Mouse (Mus musculus) midbrain, embryonic 16.5 days (tissue): ENCODE data around the gene Ube2d1. TPM values are rescaled to one million over a fixed set of nuclear protein-coding genes. Genes with fewer than 3 reads are reported as not detected.
A peak's percentile ranks its signal among the peaks of the same experiment; 100 is the strongest.

Source experiments
- ATAC-seq: fragments of 200-750 bp; cut with Nextera tagmentation; 2 replicates; pipeline ENCODE4 v1.8.0; 2017; ENCODE audit warnings: moderate TSS enrichment
- H3K27ac ChIP-seq: fragments of 300-500 bp; sonication (generic); 2 replicates; pipeline ENCODE4 v1.5.1; 2014; ENCODE audit warnings: mild to moderate bottlenecking, low read length, mixed read lengths
- H3K27me3 ChIP-seq: fragments of 300-500 bp; sonication (generic); 2 replicates; pipeline ENCODE4 v1.6.1; 2014; ENCODE audit warnings: low read depth, low read length, mixed read lengths; ENCODE audit not compliant: control insufficient read depth, insufficient read depth
- H3K36me3 ChIP-seq: fragments of 300-500 bp; sonication (generic); 2 replicates; pipeline ENCODE4 v1.6.1; 2014; ENCODE audit warnings: mild to moderate bottlenecking, low read length, moderate library complexity, mixed read lengths; ENCODE audit not compliant: control insufficient read depth, insufficient read depth
- H3K4me1 ChIP-seq: fragments of 300-500 bp; sonication (generic); 2 replicates; pipeline ENCODE4 v1.6.1; 2014; ENCODE audit warnings: mild to moderate bottlenecking, low read length, mixed read lengths; ENCODE audit not compliant: control insufficient read depth, insufficient read depth
- H3K4me2 ChIP-seq: fragments of 300-500 bp; sonication (generic); 2 replicates; pipeline ENCODE4 v1.6.1; 2014; ENCODE audit warnings: mild to moderate bottlenecking, low read length, mixed read lengths
- H3K4me3 ChIP-seq: fragments of 300-500 bp; sonication (generic); 2 replicates; pipeline ENCODE4 v1.5.1; 2014; ENCODE audit warnings: low read depth, mild to moderate bottlenecking, low read length, moderate library complexity, mixed read lengths
- H3K9ac ChIP-seq: fragments of 300-500 bp; sonication (generic); 2 replicates; pipeline ENCODE4 v1.6.1; 2014; ENCODE audit warnings: low read depth, low read length, mixed read lengths
- H3K9me3 ChIP-seq: fragments of 300-500 bp; sonication (generic); replicated peaks from 2 replicates; pipeline ENCODE4 v1.6.1; 2014; ENCODE audit warnings: mild to moderate bottlenecking, low read length, mixed read lengths; ENCODE audit not compliant: control insufficient read depth, poor library complexity, severe bottlenecking
- WGBS: fragments of 180-500 bp; shearing (Covaris S2); extraction: QIAGEN DNeasy Blood & Tissue Kit; methylation state at CpG from one replicate; pipeline ENCODE4 v1.1.7; 2014; 5-methylcytosine and 5-hydroxymethylcytosine counted together
- polyA plus RNA-seq: library from polyadenylated mRNA; unstranded; fragments of >200 nt; fragmentation: Nextera tagmentation; extraction: Ambion mirVana; gene quantifications from 2 replicates; pipeline ENCODE4 v1.2.1, GENCODE M21; 2015

Gene Ube2d1
- polyA plus RNA-seq, 1 experiment from 2014 or later: 187 TPM

GRCm38 (mm10) chr10:71234071-71234470 is 51.0 kb downstream of the Ube2d1 start:
- Histone ChIP-seq H3K27me3 (no peaks in the 10 kb centered on the region), H3K36me3 (peaks cover 14% of the 10 kb centered on the region), H3K9me3 (no peaks in the 10 kb centered on the region), H3K4me2 (no peak overlapping the region), H3K4me1 (peaks cover 10% of the 10 kb centered on the region), H3K4me3 (no peak overlapping the region), H3K27ac (no peak overlapping the region), H3K9ac (no peak overlapping the region)
- WGBS: 98% methylated on average over 8 of the region's 8 CpGs
- no peak for ATAC-seq

GRCm38 (mm10) chr10:71225894-71226293 is 59.2 kb downstream of the Ube2d1 start:
- 38% methylated on average over 7 of the region's 7 CpGs for WGBS
- Histone ChIP-seq H3K9me3 (no peaks in the 10 kb centered on the region), H3K4me1 (no peaks in the 10 kb centered on the region), H3K9ac (no peak overlapping the region), H3K4me2 (no peak overlapping the region), H3K27ac (no peak overlapping the region), H3K36me3 (peaks cover 25% of the 10 kb centered on the region), H3K4me3 (no peak overlapping the region), H3K27me3 (no peaks in the 10 kb centered on the region)
- ATAC-seq: peak; percentile 58; the same call in 1 of the 2 replicates

- peaks cover 12% of the 10 kb centered on the region for H3K36me3 ChIP-seq
- no peak overlapping the region for H3K4me3 ChIP-seq
- no peaks in the 10 kb centered on the region for H3K9me3 ChIP-seq
- no peak overlapping the region for H3K9ac ChIP-seq
- no peak for ATAC-seq
- H3K4me2 ChIP-seq: no peak overlapping the region
- H3K4me1 ChIP-seq: peaks cover 2% of the 10 kb centered on the region; the same call in 1 of the 2 replicates
- 38% methylated on average over 5 of the region's 5 CpGs for WGBS
- H3K27ac ChIP-seq: no peak overlapping the region
- no peaks in the 10 kb centered on the region for H3K27me3 ChIP-seq
Measured at GRCm38 (mm10) chr10:71223101-71223500, 62.0 kb downstream of the Ube2d1 start.

- Histone ChIP-seq H3K4me2 (no peak overlapping the region), H3K9ac (no peak overlapping the region), H3K4me3 (no peak overlapping the region), H3K27me3 (no peaks in the 10 kb centered on the region), H3K27ac (no peak overlapping the region), H3K4me1 (peaks cover 4% of the 10 kb centered on the region; the same call in 1 of the 2 replicates), H3K9me3 (no peaks in the 10 kb centered on the region), H3K36me3 (peaks cover 10% of the 10 kb centered on the region)
- 60% methylated on average over 2 of the region's 2 CpGs for WGBS
- ATAC-seq: no peak
Measured at GRCm38 (mm10) chr10:71222639-71223038, 62.4 kb downstream of the Ube2d1 start.

- ATAC-seq: peak; percentile 70
- H3K9ac ChIP-seq: no peak overlapping the region
- no peaks in the 10 kb centered on the region for H3K27me3 ChIP-seq
- no peaks in the 10 kb centered on the region for H3K9me3 ChIP-seq
- peak overlapping the region; percentile 31 for H3K4me2 ChIP-seq
- no peak overlapping the region for H3K4me3 ChIP-seq
- no peak overlapping the region for H3K27ac ChIP-seq
- no peaks in the 10 kb centered on the region for H3K36me3 ChIP-seq
- peaks cover 4% of the 10 kb centered on the region; the same call in 1 of the 2 replicates for H3K4me1 ChIP-seq
- 16% methylated on average over 8 of the region's 8 CpGs for whole genome bisulfite sequencing
Measured at GRCm38 (mm10) chr10:71218228-71218892, 66.7 kb downstream of the Ube2d1 start.

- Histone ChIP-seq H3K36me3 (no peaks in the 10 kb centered on the region), H3K4me2 (no peak overlapping the region), H3K9me3 (no peaks in the 10 kb centered on the region), H3K27ac (no peak overlapping the region), H3K27me3 (no peaks in the 10 kb centered on the region), H3K9ac (no peak overlapping the region), H3K4me1 (peaks cover 4% of the 10 kb centered on the region; the same call in 1 of the 2 replicates), H3K4me3 (no peak overlapping the region)
- WGBS: 81% methylated on average over 9 of the region's 9 CpGs
- no peak for ATAC-seq
Measured at GRCm38 (mm10) chr10:71215996-71216395, 69.1 kb downstream of the Ube2d1 start.

Other genes starting within 250 kb of the Ube2d1 start
- gene Bicc1, start 125.6 kb downstream of the Ube2d1 start, polyA plus RNA-seq: 4.3 and 4.5 TPM in 2 replicates
- 49.7 and 50.2 TPM in 2 replicates for gene Tfam, start 47.0 kb downstream of the Ube2d1 start, polyA plus RNA-seq
- gene Cisd1, start 59.7 kb upstream of the Ube2d1 start, polyA plus RNA-seq: 300 and 325 TPM in 2 replicates
- 16.5 and 19.3 TPM in 2 replicates for gene Ipmk, start 62.5 kb upstream of the Ube2d1 start, polyA plus RNA-seq